Mouse (Mus musculus): ENCODE results near the gene Dtx3l. TPM values are rescaled to one million over a fixed set of nuclear protein-coding genes. Genes with fewer than 3 reads are reported as not detected.

Gene Dtx3l
- total RNA-seq, 1 experiment from 2014 or later, result 9.4 TPM

GRCm38 (mm10) chr16:35888174-35888573 lies 50.8 kb downstream of the Dtx3l start:
- no peak for DNase-seq

Other genes starting within 250 kb of the Dtx3l start
- 28.3 and 32.9 TPM in 2 replicates for gene Dirc2, start 169.8 kb downstream of the Dtx3l start, total RNA-seq (2021)
- gene Hspbap1, start 168.8 kb downstream of the Dtx3l start, total RNA-seq (2021), result 5.3 and 6.0 TPM in 2 replicates
- gene Parp14, start 67.6 kb downstream of the Dtx3l start, total RNA-seq (2021), result 10.0 and 15.4 TPM in 2 replicates
- 13.8 and 16.1 TPM in 2 replicates for gene Parp9, start 681 bp downstream of the Dtx3l start, total RNA-seq (2021)
- gene Kpna1, start 39.6 kb upstream of the Dtx3l start, total RNA-seq (2021), result 62.9 and 69.5 TPM in 2 replicates
- gene Wdr5b, start 102.0 kb upstream of the Dtx3l start, total RNA-seq (2021), result 3.6 and 5.1 TPM in 2 replicates
- gene Fam162a, start 132.4 kb upstream of the Dtx3l start, total RNA-seq (2021), result 206 and 210 TPM in 2 replicates
- gene Ccdc58, start 132.5 kb upstream of the Dtx3l start, total RNA-seq (2021), result 50.9 and 54.6 TPM in 2 replicates
- not detected in 2 replicates for gene Csta1, start 192.1 kb upstream of the Dtx3l start, total RNA-seq (2021)
- not detected in 2 replicates for gene Stfa2l1, start 217.7 kb upstream of the Dtx3l start, total RNA-seq (2021)
- gene Gm5483, start 245.1 kb upstream of the Dtx3l start, total RNA-seq (2021), result 1.0 TPM in 1 of 2 replicates, not detected in the other

All from adrenal gland, postnatal 14 days (tissue).